Mouse (Mus musculus): ENCODE data around the gene Lgals7. TPM values are rescaled to one million over a fixed set of nuclear protein-coding genes. Genes with fewer than 3 reads are reported as not detected.

Lgals7 gene
- polyA plus RNA-seq (2016; fragmentation: Nextera tagmentation; extraction: Ambion mirVana) = 3.4 and 4.8 TPM in 2 replicates

GRCm38 (mm10) chr7:28863540-28863939, at the start of gene Lgals7:
Gene Lgals7, plus strand, starts transcription at chr7:28863853.
- Histone ChIP-seq H3K36me3 (no peaks in the 10 kb centered on the region), H3K9ac (replicated peaks) (0 out of 2 replicates have a peak within 1 kb of the TSS, but pooled peaks have one; percentile 12), H3K4me2 (no peak within 1 kb of the TSS; the same call in 1 of the 2 replicates), H3K4me3 (replicated peaks) (no peak within 1 kb of the TSS), H3K9me3 (peaks cover 5% of the 10 kb centered on the region; the same call in 1 of the 2 replicates), H3K27me3 (no peaks in the 10 kb centered on the region), H3K27ac (0 out of 2 replicates have a peak within 1 kb of the TSS, but pooled peaks have one; percentile 41), H3K4me1 (replicated peaks) (peaks cover 18% of the 10 kb centered on the region)
- 83% methylated on average over 6 of the region's 6 CpGs for WGBS
- ATAC-seq (ENCODE audit: insufficient number of reproducible peaks, insufficient read depth, low FRiP score, low TSS enrichment, low read depth) = no peak

GRCm38 (mm10) chr7:28814306-28815034, 49.2 kb upstream of the Lgals7 start:
- Histone ChIP-seq H3K4me2 (no peak overlapping the region; the same call in 1 of the 2 replicates), H3K4me3 (replicated peaks) (no peak overlapping the region), H3K4me1 (replicated peaks) (peaks cover 52% of the 10 kb centered on the region)

DNA sequence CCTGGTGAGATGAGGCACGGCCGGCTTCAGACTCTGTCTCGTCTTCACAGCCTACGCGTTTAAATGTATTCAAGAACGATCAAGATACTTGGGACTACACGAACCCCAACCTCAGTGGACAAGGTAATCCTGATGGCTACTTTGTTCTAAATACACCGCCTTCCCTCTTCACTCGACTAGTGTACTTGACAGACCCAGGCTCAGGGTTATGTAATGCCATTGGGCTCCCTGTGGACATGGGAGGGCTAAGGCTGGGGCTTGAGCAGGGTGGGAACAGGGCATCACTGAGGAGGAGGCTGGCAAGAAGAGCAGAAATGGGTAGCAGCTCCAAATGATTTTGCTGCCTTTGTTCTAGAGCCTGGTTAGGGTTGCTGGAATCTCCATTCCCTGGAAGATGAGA, 48.4 kb upstream of the Lgals7 start:
- H3K4me1 ChIP-seq (replicated peaks) = peaks cover 52% of the 10 kb centered on the region
- no peaks in the 10 kb centered on the region for H3K27me3 ChIP-seq
- no peak for ATAC-seq (ENCODE audit: insufficient number of reproducible peaks, insufficient read depth, low FRiP score, low TSS enrichment, low read depth)
- H3K4me3 ChIP-seq (replicated peaks) = no peak overlapping the region
- H3K27ac ChIP-seq = no peak overlapping the region
- H3K9me3 ChIP-seq = no peaks in the 10 kb centered on the region
- 89% methylated on average over 9 of the region's 9 CpGs for whole genome bisulfite sequencing
- peaks cover 86% of the 10 kb centered on the region for H3K36me3 ChIP-seq
- H3K4me2 ChIP-seq = no peak overlapping the region; the same call in 1 of the 2 replicates
- no peak overlapping the region for H3K9ac ChIP-seq (replicated peaks)

More at GRCm38 (mm10) chr7:28814306-28815034, 49.2 kb upstream of the Lgals7 start:
- H3K27ac ChIP-seq = no peak overlapping the region
- peaks cover 78% of the 10 kb centered on the region for H3K36me3 ChIP-seq
- no peaks in the 10 kb centered on the region for H3K27me3 ChIP-seq
- no peaks in the 10 kb centered on the region for H3K9me3 ChIP-seq
- no peak overlapping the region; the same call in 1 of the 2 replicates for H3K9ac ChIP-seq (replicated peaks)
- 90% methylated on average over 5 of the region's 5 CpGs for WGBS
- ATAC-seq (ENCODE audit: insufficient number of reproducible peaks, insufficient read depth, low FRiP score, low TSS enrichment, low read depth) = no peak

DNA sequence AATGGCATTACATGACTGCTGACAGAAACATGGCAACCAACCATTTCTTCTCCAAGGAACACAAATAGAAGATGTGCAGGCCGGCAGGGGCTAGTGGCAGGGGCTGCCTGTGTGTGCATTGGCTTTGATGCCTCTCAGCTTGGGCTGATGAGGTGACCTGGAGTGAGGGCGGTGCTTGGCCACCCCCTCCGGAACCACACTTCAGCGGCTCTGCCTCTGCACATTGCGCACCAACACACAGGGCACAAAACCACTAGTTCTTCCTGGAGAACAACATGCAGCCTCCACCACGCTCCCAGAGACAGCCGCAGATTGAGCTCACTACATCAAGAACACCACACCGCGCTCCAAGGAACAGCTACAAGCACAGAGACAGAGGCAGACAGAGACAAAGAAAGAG, 47.5 kb upstream of the Lgals7 start:
- no peak overlapping the region for H3K4me3 ChIP-seq (replicated peaks)
- no peak overlapping the region for H3K27ac ChIP-seq
- peaks cover 96% of the 10 kb centered on the region for H3K36me3 ChIP-seq
- no peaks in the 10 kb centered on the region for H3K9me3 ChIP-seq
- 88% methylated on average over 9 of the region's 9 CpGs for WGBS
- H3K27me3 ChIP-seq = no peaks in the 10 kb centered on the region
- no peak for ATAC-seq (ENCODE audit: insufficient number of reproducible peaks, insufficient read depth, low FRiP score, low TSS enrichment, low read depth)
- no peak overlapping the region for H3K9ac ChIP-seq (replicated peaks)
- H3K4me1 ChIP-seq (replicated peaks) = peaks cover 52% of the 10 kb centered on the region
- H3K4me2 ChIP-seq = no peak overlapping the region

- no peak for ATAC-seq (ENCODE audit: insufficient number of reproducible peaks, insufficient read depth, low FRiP score, low TSS enrichment, low read depth)
- H3K4me3 ChIP-seq (replicated peaks) = no peak overlapping the region
- H3K4me1 ChIP-seq (replicated peaks) = peaks cover 50% of the 10 kb centered on the region
- H3K9ac ChIP-seq (replicated peaks) = no peak overlapping the region
- WGBS = 95% methylated on average over 10 of the region's 10 CpGs
- H3K27ac ChIP-seq = no peak overlapping the region
- peaks cover 100% of the 10 kb centered on the region for H3K36me3 ChIP-seq
- no peaks in the 10 kb centered on the region for H3K27me3 ChIP-seq
- no peaks in the 10 kb centered on the region for H3K9me3 ChIP-seq
- no peak overlapping the region for H3K4me2 ChIP-seq
Observed at GRCm38 (mm10) chr7:28816920-28817319, 46.7 kb upstream of the Lgals7 start.

DNA sequence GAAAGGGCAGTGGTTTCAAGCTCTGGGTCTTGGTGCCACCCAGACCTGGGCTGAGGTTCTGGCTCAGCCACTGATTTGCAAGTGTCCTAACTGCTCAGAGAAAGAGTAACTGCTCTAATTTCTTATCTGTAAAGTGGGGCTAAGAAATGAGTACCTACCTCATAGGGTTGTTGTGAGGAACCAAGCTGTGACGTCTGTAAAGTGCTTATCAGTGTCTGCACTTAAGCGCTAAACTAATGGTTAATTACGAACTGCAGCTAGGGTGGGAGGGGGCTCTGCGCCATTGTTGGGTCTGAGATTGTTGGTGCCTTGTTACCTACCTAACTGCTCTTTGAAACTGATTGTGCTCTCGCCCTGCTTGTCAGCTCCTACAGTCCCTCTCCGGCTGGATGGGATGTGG, 46.1 kb upstream of the Lgals7 start:
- Histone ChIP-seq H3K27ac (no peak overlapping the region), H3K4me2 (no peak overlapping the region), H3K9ac (replicated peaks) (no peak overlapping the region; the same call in 1 of the 2 replicates), H3K4me1 (replicated peaks) (peaks cover 44% of the 10 kb centered on the region), H3K9me3 (no peaks in the 10 kb centered on the region), H3K27me3 (no peaks in the 10 kb centered on the region), H3K4me3 (replicated peaks) (no peak overlapping the region), H3K36me3 (peaks cover 100% of the 10 kb centered on the region)
- no peak for ATAC-seq (ENCODE audit: insufficient number of reproducible peaks, insufficient read depth, low FRiP score, low TSS enrichment, low read depth)
- 74% methylated on average over 6 of the region's 6 CpGs for WGBS

- no peak overlapping the region; the same call in 1 of the 2 replicates for H3K9ac ChIP-seq (replicated peaks)
- H3K27ac ChIP-seq = no peak overlapping the region
- peaks cover 39% of the 10 kb centered on the region for H3K4me1 ChIP-seq (replicated peaks)
- no peaks in the 10 kb centered on the region for H3K9me3 ChIP-seq
- no peaks in the 10 kb centered on the region for H3K27me3 ChIP-seq
- WGBS = 84% methylated on average over 4 of the region's 4 CpGs
- no peak overlapping the region for H3K4me2 ChIP-seq
- ATAC-seq (ENCODE audit: insufficient number of reproducible peaks, insufficient read depth, low FRiP score, low TSS enrichment, low read depth) = no peak
- no peak overlapping the region for H3K4me3 ChIP-seq (replicated peaks)
- H3K36me3 ChIP-seq = peaks cover 100% of the 10 kb centered on the region
Observed at GRCm38 (mm10) chr7:28817957-28818356, 45.7 kb upstream of the Lgals7 start.

GRCm38 (mm10) chr7:28818436-28818835, 45.2 kb upstream of the Lgals7 start:
- Histone ChIP-seq H3K4me2 (no peak overlapping the region), H3K9ac (replicated peaks) (no peak overlapping the region)
- WGBS = 88% methylated on average over 18 of the region's 18 CpGs

DNA sequence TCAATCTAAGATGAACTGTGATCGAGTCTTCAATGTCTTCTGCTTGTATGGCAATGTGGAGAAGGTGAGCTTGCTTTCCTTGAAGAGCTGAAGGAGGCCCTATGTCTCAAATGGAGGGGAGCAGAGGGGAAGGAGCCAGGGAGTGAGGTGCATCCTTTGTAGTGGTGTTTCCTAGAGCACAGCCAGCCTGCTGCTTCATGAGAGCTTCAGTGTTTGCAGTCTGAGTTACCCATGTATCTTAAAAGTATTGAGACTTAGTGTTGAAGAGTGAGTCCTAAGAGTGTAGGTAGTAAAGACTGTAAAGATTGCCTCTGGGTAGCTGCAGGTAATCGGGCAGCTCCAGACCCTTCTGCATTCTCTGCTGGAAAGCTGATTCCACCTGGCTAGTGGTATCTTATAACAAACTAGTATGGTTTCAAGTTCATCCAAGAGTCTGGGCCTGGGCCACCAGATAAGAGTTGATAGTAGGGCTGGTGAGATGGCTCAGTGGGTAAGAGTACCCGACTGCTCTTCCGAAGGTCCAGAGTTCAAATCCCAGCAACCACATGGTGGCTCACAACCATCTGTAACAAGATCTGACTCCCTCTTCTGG, 44.7 kb upstream of the Lgals7 start:
- H3K4me1 ChIP-seq (replicated peaks) = peaks cover 33% of the 10 kb centered on the region

More at GRCm38 (mm10) chr7:28818436-28818835, 45.2 kb upstream of the Lgals7 start:
- Histone ChIP-seq H3K9me3 (no peaks in the 10 kb centered on the region), H3K36me3 (peaks cover 99% of the 10 kb centered on the region), H3K4me3 (replicated peaks) (no peak overlapping the region), H3K27ac (no peak overlapping the region), H3K27me3 (no peaks in the 10 kb centered on the region), H3K4me1 (replicated peaks) (peaks cover 37% of the 10 kb centered on the region)
- no peak for ATAC-seq (ENCODE audit: insufficient number of reproducible peaks, insufficient read depth, low FRiP score, low TSS enrichment, low read depth)

DNA sequence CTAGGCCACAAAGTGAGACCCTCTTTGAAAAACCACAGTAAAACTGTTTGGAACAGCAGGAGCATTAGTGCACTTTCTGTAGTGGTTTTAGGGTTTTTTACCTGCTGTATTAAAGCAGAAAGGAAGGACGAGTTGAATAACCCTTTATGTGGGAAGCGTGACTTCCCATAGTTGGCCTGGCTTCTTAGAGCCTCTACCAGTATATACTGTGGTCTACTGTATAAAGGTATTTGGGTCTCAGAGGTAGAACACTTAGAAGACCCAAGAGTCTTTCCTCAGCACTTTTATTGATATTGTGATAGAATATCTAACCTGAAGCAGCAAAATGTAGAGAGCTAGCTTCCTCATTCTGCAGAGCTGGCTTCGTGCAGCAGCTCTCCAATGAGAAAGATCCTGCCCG, 44.1 kb upstream of the Lgals7 start:
- Histone ChIP-seq H3K27me3 (no peaks in the 10 kb centered on the region), H3K27ac (no peak overlapping the region), H3K9me3 (no peaks in the 10 kb centered on the region), H3K36me3 (peaks cover 88% of the 10 kb centered on the region), H3K9ac (replicated peaks) (no peak overlapping the region), H3K4me1 (replicated peaks) (peaks cover 28% of the 10 kb centered on the region), H3K4me2 (no peak overlapping the region), H3K4me3 (replicated peaks) (no peak overlapping the region)
- ATAC-seq (ENCODE audit: insufficient number of reproducible peaks, insufficient read depth, low FRiP score, low TSS enrichment, low read depth) = no peak
- 90% methylated on average over 4 of the region's 4 CpGs for WGBS

More for the DNA sequence above, 44.7 kb upstream of the Lgals7 start:
- Histone ChIP-seq H3K36me3 (peaks cover 94% of the 10 kb centered on the region), H3K9me3 (no peaks in the 10 kb centered on the region), H3K4me3 (replicated peaks) (no peak overlapping the region), H3K9ac (replicated peaks) (no peak overlapping the region), H3K4me2 (no peak overlapping the region), H3K27ac (no peak overlapping the region), H3K27me3 (no peaks in the 10 kb centered on the region)
- 88% methylated on average over 4 of the region's 4 CpGs for WGBS
- ATAC-seq (ENCODE audit: insufficient number of reproducible peaks, insufficient read depth, low FRiP score, low TSS enrichment, low read depth) = no peak

- Histone ChIP-seq H3K4me3 (replicated peaks) (no peak overlapping the region), H3K9me3 (no peaks in the 10 kb centered on the region), H3K27ac (peak overlapping the region; percentile 23; the same call in 1 of the 2 replicates), H3K36me3 (peaks cover 77% of the 10 kb centered on the region), H3K4me2 (no peak overlapping the region), H3K4me1 (replicated peaks) (peaks cover 20% of the 10 kb centered on the region), H3K27me3 (no peaks in the 10 kb centered on the region), H3K9ac (replicated peaks) (no peak overlapping the region)
- ATAC-seq (ENCODE audit: insufficient number of reproducible peaks, insufficient read depth, low FRiP score, low TSS enrichment, low read depth) = no peak
- 87% methylated on average over 12 of the region's 12 CpGs for WGBS
Observed at GRCm38 (mm10) chr7:28820358-28821260, 43.0 kb upstream of the Lgals7 start.
